Mouse (Mus musculus): ENCODE data around the gene Has1.
"Not testable (repeated sequence)": the region's sequence is repeated elsewhere in the genome, so short reads cannot be mapped to it uniquely, and the experiment has no call there.

Gene Has1

DNA sequence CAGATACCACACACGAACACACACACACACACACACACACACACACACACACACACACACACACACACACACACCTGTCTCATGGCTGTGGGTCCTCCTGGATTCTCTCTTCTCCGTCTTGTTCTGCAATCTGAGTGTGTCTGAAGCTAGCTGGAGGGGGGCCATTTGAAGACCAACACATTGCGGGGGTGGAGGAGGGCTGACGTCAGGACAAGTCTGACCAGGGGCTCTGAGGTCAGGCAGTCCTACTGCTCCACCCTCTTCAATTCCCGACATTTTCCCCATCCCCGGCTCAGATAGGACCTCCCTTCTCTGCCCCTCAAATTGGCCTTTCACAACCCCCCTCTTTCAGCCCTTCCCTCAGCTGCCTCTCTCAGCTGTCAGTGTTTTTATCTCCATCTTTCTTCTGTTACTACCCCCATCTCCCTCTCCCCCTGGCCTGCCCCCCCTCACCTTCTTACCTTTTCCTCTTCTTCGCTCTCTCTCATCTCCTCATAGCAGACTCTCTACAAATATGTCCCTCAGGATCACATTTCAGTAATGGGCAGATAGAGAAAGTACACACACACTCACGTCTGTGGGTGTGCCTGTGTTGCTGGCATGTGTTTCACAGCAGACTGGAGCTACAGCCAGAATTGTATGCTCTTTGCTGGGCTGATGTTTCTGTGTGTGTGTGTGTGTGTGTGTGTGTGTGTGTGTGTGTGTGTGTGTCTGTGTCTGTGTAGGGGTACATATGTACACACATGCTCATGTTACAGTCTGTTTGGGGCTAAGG lies at the start of gene Has1:
Gene Has1 (minus strand): TSS at position 142 of the 775 bp plus-strand sequence.
- no peak for DNase-seq

DNA sequence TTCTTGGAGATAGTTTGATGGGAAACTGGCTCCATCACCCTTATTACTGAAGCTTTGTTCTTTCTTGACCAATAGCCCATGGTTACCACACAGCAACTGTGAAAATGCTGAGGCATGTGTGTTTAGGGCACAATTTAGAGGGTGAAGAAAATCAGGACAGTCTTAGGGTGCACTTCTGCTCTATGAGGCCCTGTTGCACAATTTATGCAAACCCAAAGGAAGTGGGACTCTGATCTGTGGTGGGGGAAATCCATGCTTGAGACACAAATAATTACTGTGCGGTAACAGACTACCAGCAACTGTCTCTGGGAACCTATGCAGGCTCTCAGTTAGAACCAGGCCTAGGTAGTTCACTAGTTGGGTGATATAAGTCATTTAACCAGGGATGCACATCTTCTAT lies 45.8 kb upstream of the Has1 start:
- no peak for DNase-seq

DNA sequence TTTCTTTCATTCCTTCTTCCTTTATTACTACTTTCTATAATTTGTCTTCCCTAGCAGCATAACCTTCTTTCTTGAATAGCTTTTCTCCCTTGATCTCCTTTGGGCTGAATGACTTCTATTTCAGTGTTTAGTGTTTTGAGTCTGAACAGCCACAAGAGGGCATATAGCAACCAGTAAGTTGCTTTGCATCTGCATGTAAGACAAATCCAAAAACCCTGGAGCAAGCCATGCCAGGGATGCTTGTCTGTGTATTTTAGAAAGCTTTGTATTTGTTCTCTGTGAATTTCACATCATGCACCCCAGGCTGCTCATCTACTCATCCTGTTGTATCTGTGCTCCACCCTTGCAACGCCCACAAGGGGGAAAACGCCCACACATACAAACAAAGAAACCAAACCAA lies 44.3 kb upstream of the Has1 start:
- no peak for DNase-seq

DNA sequence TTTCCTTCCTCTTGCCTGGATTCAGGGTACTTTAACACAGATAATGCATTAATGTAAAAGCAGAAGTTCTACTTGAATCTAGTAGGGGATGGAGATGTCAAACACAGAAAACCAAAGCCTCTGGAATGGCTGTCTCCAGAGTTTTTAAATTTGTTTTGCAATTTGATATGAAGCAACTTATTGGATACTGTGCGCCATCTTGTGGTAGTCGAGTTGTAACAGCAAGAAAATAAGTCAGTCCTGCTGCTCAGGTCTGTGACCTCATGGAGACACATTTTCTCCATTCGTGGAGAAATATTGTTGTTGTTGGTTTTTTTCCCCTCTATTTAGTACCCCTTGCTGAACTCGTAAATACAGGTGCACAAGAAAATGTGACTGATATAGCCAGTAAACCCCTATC lies 41.0 kb upstream of the Has1 start:
- DNase-seq = peak; percentile 10 to 57

DNA sequence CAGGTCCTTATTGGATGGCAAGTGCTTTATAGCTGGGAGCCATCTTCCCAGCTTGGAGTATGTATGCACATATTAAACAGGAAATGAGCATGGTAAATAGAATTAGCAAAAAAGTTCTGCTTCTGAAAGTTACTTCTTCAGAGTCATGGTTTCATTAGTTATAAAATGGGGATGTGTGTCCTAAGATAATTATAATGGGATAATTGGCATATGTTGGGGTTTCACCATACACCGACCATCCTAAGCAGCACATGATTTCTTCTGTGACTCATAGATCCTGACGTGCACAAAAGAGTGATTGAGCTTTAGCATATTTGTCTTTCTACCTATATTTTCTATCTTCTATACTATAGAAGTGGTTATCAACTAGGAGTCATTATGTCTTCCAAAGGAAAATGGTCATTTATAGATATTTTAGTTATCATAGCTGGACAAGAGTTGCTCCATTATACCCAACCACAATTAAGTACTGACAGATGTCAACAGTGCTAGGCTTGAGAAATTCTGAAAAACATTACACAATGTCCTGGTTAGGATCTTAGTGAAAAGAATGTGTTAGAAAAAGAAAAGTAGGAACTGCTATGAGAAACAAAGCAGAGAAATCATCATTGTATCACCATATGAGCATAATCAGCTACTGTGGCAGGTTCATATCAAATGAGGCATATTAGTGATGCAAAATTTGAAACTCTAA lies 34.9 kb upstream of the Has1 start:
- no peak for DNase-seq

DNA sequence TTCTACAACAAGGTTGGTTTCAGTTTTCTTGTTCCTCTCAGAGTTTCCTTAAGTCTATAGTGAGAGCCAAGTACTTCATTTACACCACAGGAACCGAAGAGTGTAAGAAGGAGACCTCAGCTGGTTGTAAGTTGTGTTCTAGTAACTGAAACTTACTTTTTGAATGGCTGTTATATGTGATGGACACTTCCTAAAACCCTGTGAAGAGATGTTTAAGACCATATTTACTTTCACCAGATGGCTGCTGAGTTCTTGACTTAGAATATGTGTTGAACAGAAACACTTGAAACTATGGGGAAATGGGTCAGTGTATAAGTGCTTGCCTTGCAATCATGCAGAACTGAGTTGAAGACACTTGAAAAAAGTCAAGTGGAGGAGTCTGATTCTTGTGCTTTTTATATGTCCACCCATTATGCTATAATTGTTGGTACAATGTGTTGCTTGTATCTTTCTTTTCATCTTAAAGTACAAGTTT lies 32.8 kb upstream of the Has1 start, which contains the start of the genes Fpr2 and Fpr3:
Gene Fpr2 (plus strand): TSS at position 51 of the 475 bp plus-strand sequence.
Gene Fpr3 (plus strand): TSS at position 79 of the 475 bp plus-strand sequence.
- DNase-seq = no peak

DNA sequence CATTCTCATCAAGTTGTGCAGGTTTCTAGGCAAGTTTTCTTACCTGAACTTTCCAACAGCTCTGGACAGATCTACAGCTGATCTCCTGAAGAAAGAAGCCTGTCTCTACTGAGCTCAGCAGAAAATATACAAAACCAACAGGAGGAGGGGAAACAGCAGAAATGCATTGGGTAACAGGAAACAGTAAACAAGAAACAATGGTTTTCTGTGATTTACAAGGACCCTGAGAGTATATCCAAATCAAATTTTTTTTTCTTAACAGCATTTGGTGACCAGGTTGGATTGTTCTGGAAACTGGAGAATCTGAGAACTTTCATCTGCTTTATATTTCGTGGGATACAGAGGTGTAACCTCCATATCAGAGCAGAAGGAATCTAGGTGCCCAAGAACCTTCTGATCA lies 28.8 kb upstream of the Has1 start, which contains the start of gene Fpr1:
Gene Fpr1 (minus strand): TSS at position 101 of the 400 bp plus-strand sequence.
- DNase-seq = no peak

DNA sequence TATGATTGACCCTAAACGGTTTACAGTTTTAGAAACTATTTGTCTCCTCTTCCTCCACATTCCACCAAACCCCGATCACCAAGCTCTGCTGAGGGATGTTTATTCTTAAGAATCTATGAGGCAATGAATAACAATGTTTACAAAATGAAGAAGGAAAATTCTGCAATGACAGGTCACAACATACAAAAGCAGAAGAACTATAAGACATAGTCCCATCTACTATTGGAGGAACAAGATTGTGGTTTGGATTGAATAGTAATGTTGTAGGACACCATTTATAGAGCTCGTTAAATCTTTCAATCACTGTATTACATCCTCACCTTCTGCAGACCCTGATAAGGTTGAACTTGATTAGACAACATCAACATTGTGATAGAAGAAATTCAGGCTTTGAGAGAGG lies 27.7 kb upstream of the Has1 start:
- DNase-seq = no peak

DNA sequence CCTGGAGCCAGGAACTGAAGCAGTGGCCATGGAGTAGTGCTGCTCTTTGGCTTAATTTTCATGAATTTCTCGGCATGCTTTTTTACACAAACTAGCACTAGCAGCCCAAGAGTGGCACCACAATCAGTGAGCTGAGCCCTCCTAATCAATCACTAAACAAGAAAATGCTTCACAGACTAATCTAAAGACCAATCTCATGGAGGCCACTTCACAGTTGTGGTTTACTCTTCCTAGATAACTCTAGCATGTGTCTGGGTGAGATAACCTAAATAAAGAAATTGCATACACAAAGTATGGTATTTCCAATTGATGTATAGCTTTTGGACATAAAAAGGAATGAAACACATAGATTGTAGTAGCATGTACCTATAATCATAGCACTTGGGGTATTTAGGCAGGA lies 24.3 kb upstream of the Has1 start:
- no peak for DNase-seq

DNA sequence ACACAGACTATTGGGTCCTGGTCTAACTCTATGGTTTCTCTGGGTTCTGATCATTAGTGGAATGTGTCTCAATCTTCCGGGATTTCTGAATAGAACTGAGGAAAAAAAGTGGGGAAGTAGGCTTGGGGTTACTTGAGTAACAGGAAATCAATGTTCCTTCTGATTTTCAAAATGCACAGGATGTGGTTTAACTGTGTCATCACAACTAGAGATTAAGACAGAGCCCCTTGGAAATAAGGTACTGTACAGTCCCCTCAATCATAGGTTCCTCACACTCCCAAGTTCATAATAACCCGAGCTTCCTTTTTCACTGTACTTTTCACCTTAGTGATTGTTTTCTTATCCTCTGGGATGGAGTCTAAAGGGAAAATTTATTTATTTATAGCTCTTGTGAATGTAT lies 16.7 kb upstream of the Has1 start:
- DNase-seq = no peak

DNA sequence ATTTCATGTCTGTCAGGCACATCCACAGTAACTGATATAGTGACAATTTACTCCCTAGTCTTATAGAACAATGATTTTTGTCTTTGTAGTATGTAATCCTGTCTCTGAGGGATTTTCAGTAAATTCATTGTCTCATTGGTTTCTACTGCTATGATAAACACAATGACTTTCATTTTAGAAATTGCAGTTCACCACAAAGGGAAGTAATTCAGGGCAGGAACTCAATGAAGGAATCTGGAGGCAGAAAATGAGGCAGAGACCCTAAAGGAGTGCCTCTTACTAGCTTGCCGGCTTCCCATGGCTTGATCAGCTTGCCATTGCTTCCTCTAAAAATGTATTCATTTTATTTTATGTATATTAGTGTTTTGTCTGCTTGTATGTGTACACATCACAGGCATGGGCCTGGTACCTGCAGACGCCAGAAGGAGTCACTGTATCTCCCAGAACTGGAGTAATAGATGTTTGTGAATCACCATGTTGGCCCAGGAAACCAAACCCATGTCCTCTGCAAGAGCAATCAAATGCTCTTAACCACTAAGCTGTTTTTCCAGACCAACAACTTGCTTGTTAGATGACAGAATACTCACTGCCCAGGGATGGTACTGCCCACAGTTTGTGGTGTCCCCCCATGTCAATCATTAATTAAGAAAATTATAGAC lies 16.0 kb upstream of the Has1 start:
- no peak for DNase-seq

DNA sequence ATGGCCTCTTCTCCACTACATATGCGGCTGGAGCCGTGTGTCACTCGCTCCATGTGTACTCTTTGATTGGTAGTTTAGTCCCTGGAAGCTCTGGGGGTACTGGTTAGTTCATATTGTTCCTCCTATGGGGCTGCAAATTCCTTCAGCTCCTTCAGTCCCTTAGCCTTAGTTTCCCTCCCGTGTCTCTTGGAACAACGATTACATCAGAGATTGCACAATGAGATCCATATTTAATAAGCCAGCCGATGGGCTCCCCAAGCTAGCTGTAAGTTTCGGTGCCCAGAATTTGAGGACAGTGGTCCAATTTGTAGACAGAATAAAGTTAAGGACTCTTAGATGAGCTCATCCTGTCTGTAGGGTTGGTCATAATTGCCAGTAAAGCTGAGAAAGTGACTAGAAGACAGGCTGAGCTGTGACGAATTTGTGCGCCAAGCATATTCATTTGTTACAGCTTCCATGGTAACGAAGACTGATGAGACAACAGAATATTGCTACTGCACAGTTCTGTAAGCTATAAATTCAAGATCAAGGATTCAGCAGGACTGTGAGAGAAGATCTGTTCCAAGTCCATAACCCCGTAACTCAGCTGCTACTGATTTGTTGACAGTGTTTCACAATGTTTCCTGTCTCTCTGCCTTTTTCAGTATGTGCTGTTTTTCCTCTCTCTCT lies 11.9 kb upstream of the Has1 start:
- DNase-seq = no peak

DNA sequence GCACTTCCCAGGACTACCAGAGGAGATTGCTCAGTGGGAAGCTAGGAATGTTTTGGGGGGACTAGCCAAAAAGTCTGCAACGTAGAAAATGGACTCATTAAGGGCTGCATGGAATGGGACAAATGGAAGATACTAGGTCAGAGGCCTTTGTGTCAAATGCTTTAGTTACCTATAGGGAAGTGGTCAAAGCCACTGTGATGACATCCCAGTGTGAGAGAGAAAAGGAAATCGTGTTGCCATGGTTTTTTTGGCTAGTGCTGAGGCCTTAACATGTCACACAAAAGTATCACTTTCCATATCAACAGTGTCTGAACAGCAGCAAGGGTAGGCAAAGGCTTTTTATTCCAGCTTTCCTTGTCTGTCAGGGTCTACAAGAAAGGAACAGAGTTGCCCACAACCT lies 10.2 kb upstream of the Has1 start:
- DNase-seq = no peak

DNA sequence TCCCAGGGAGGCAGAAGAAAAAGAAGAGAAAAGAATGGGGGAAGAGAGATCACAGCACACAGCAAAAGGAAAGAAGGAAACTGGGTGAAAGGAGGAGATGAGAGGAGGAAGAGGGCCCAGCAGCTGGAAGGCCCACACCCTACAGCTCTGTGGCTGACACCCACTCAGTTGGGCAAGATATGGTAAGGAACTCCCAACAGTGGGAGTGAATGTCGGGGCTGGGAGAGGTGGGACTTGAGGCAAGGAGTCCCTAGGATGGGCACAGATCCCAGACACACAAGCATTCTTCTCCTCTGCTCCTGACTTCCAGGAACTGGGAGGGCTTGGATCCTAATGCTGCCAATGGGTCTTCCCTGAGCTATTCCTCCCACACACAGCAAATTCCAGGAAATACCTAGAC lies 7.4 kb upstream of the Has1 start:
- no peak for DNase-seq

DNA sequence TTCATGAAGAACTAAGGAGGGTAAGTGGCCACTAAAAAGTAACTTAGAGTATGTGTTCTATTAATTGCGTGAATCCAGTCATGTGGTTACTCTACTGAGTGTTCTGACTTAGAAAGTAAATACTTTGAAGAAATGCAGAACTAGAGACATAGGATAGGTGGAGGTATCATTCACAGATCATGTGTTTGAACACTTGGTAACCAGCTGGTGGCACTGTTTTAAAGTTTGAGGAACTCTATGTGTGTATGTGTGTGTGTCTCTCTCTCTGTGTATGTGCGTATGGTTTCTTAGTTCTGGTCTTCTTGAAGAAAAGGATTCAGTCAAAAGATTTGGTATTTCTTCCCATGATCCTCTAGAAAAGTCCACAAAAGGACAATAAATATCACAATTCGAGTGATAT lies 5.1 kb upstream of the Has1 start:
- DNase-seq = no peak

DNA sequence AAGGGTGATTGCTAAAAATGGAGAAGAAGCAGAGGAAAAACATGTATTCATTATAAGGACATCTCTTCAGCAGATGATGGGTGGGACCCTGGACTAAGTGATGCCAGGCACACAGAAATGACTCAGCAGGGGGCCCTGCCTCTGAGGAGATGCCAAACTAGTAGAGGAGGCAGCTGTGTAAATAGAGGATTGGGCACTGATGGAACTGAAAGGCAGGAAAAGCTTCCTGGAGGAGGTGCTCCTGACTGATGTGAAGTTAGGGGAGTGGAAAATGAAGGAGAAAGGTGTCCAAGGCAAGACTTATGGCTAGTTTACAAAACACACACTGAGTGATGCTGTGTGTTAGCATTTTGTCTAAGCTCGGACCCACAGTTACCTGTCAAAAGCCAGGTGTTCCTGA lies 2.4 kb upstream of the Has1 start:
- DNase-seq = no peak

DNA sequence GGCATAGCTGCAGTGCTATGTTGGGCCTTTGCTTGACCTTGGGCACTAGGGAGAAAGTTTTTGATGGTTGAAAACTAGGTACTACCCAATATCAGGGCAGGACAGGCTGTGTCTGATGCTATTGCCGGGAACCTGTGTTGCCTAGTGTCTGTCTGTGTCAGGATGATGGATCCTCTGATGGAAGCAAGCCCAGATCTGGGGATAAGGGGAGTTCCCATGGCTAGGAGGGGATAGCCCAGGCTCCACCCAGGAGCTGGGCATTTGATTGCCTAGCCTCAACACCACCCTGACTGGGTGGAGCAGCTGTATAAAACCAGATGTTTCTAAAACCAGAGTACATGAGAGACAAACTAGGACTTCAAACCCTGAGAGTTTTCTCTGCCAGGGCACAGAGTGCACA lies 1.6 kb upstream of the Has1 start:
- DNase-seq = no peak

DNA sequence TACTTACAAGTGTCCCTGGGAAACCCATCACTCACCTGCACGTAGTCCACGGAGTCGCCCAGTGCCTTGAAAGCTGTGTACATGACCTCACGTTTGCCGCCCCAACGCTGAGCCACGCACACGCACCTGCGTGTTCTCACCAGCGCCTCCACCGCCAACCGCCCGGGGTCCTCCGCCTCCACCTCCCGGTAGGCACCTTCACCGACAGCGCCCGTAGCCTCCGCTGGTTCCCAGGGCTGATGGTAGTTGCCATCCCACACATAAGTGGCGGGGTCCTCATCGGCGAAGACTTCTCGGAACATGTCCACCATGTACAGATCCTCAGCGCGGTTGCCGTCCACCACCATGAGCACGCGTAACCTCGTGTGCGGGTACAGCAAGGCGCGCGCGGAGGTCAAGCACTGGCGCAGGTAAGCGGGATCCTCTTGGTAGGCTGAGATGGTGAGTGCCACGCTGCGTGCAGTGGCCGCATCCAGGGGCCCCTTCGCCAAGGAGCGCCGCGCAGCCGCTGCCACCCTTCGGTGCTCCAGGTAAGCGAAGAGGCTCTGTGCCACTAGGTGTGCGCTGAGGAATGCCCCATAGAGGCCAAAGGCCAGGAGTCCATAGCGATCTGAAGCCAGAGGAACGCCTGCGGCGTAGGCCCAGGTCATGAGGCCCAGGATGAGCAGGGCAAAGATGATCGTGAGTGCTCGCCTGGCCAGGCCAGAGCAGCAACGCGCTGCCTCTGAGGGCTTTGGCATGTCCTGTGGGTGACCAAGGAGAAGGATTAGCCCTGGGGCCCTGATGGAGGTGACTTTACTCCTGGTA lies 4.9 kb downstream of the Has1 start:
- DNase-seq = peak; percentile 17 to 31

DNA sequence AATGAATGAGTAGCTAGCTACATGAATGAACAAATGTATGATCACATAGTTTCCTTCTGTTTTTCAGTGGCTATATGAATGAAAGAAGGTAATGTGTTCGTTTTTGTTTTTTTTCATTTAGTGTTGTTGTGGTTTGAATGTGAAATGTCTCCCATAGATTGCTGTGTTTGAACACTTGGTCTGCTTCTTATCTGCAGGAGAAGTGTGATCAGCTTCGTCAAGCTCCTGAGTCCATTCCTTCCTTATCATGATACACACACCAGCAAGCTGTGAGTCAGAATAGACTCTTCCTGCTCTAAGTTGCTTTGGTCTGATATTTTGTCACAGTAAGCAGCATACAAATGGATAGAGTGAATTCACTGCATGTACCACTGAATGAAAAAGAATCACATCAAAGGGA lies 6.0 kb downstream of the Has1 start:
- DNase-seq = no peak

DNA sequence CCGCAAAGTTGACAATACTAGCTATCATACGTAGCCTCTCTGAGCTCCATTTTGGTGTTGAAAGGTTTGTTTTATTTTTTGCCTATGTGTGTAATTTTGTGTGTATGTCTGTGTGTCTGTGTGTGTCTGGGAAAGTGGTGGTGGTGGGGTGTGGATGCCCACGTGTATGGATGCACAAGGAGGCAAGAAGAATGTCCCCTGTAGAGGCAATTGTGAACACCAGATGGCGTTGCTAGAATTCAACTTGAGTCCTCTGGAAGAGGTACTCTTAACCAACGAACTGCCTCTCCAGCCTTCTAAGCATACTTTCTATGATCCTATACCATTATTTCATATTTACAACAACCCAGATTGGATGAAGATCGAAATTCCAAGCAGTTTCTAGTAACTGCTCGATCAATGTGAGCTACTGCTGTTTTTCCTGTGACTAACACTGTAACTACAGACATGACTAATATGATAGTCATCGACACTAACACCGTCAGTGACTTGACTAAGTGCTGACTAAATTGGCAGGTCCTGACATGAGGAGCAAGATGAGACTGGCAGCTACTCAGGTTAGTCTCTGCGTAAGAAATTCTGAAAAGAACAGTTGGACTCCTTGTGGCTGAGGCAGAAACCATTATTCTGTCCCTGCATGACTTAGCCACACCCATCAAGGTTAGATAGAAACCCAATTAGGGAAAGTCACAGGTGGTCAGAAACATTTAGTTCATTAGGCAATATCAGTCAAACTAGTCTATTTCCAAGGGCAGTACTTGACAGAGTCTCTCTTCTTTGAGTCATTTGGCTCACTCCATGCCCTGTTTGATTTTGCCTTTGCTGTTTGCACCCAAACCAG lies 9.6 kb downstream of the Has1 start:
- DNase-seq = peak in 1 of 2 experiments; percentile 42

DNA sequence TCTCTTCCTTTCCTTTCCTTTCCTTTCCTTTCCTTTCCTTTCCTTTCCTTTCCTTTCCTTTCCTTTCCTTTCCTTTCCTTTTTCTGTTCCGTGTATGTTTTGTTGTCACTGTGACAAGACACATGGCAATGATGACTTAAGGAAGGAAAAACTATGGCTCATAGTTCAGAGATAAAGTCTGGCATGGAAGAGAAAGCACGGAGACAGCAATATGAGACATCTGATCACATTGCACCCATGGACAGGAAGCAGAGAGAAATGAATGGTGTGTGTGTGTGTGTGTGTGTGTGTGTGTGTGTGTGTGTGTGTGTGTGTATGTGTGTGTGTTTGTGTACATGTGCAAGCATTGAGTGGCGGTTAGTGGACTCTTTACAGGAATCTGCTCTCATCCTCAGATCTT lies 10.4 kb downstream of the Has1 start:
- not testable (repeated sequence) for DNase-seq

All from cerebellum, postnatal 25 days (tissue).